Mouse (Mus musculus) adrenal gland, postnatal 25 days (tissue): Measurements from ENCODE around the gene Lsm10. TPM values are rescaled to one million over a fixed set of nuclear protein-coding genes. Genes with fewer than 3 reads are reported as not detected.
"Not testable (repeated sequence)": the region's sequence is repeated elsewhere in the genome, so short reads cannot be mapped to it uniquely, and the experiment has no call there.

Experiments
- DNase-seq: peaks from one replicate; pipeline ENCODE4 v3.0.0; 2021; ENCODE audit warnings: mixed read lengths
- total RNA-seq: library from RNA; stranded (reverse); gene quantifications from 2 replicates; pipeline ENCODE4 v1.2.3, GENCODE M21; 2021

Lsm10 gene
- total RNA-seq, 1 experiment from 2014 or later, result 45.4 TPM

- DNase-seq, result not testable (repeated sequence)
These were observed 597 bp upstream of the Lsm10 start for GRCm38 (mm10) chr4:126095622-126096430.

DNA sequence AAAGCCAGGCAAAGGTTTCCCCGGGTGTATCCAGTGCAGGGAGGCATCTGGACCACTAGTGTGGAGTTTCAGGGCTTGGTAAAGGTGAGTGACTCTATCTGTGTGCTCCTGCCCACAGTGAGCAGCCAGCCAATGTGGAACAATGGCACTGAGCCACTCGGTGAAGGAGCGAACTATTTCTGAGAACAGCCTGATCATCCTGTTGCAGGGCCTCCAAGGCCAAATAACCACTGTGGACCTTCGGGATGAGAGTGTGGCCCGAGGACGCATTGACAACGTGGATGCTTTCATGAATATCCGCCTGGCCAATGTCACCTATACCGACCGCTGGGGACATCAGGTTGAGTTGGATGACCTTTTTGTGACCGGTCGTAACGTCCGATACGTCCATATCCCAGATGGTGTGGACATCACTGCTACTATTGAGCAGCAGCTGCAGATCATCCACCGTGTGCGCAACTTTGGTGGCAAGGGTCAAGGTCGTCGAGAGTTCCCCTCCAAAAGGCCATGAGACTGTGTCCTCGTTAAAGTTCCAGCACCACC, 1.4 kb downstream of the Lsm10 start:
- DNase-seq, result no peak

GRCm38 (mm10) chr4:126099365-126099764, 2.9 kb downstream of the Lsm10 start:
- no peak for DNase-seq

GRCm38 (mm10) chr4:126100764-126101163, 4.3 kb downstream of the Lsm10 start:
- DNase-seq, result no peak

DNA sequence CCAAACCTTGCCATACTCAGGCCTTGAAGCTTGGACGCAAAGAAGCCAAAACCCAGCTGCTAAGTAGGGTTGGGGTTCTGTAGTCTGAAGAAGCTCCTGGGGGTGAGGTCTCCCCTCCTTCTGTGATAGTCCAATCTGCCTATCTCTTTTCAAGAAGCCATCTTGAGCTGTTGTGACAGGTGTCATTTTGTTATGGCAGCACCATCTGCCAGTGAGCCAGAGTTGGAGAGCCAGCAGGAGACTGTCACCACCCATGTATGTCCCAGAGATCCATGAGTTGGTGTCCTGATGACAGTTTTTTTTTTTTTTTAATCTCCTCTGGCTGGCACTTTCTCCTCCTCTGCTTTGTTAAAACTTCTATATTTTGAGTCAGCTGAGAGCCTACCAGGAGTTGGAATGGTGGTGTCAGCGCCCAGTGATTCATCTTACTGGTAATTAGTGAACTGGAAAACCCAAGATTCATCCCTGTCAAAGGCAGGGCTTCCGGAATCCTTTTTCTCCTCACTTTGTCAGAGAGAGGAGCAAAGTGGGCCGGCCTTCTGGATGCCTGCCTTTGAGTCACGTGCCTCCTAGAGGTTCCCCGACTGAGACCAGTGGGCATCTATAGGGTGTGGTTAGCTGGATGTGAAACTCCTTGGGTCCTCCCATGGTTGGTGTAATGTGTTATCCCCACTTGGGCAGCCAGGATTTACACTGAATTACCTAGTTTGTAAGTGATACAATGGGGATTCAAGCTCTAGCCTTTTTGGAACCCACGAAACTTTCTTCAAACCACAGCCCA, 5.8 kb downstream of the Lsm10 start:
- DNase-seq, result no peak

GRCm38 (mm10) chr4:126103057-126103581, 6.7 kb downstream of the Lsm10 start:
- peak; percentile 91 for DNase-seq

DNA sequence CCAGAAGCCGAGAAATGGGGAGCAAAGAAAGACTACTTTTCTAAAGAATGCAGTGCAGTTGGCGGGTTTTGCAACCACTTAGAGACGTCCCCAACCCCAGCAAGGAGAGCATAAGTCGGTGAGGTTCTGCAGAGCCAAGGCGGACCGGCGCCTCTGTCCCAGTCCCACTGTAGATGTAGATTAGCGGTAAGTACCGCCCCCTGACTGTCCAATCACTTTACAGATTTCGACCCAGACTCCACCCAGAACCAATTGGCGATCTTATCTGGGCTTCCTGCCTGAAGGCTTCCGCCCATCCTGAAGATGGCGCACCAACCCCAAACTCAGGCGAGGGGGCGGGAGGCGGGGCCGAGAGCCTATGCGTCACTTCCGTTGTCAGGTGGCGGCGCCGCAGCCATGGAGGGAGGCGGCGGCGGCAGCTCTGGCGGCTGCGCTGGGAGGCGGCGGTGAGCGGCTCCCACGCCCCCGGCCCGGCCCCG, 7.2 kb downstream of the Lsm10 start, which contains the start of gene Stk40:
Stk40 (plus strand) TSS at position 368 of the 479 bp plus-strand sequence.
- peak; percentile 96 for DNase-seq

DNA sequence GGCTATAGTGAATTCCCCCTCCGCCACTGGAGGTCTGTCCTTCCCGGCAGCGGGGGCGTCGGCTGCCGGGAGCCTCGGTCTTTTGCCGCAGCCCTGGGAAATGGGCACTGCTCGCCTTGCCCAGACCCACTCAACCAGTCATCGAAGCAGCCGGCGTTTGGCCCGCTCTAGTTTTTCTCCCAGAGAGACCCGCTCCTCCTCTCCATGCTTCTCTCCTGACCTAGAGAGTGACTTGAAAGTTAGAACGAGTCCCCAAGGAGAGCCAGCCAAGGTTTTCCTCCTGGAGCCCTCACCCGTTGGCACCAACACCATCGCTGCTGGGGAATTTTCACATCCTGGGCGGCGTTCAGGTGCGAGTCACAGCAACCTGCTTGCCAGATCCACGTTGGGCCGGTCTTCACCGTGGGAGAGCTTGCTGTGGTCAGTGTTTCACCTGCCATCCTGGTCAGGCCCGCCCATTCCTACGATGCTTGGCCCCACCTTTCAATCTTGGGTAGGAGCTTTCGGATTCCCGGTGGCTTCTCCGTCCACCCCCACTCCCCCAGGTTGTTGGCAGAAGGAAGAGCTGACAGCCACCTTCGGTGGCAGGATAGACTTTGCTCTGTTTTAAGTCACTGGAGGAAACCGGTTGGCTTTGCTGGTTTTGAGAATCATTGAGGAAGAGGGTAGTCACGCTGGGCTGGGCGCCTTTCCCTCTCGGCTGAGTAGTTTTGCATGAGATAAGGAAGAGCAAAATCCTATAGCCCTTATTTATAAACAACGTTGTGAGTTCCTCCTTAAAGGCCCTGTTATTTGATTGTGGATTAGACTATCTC, 8.0 kb downstream of the Lsm10 start:
- DNase-seq, result peak; percentile 38

DNA sequence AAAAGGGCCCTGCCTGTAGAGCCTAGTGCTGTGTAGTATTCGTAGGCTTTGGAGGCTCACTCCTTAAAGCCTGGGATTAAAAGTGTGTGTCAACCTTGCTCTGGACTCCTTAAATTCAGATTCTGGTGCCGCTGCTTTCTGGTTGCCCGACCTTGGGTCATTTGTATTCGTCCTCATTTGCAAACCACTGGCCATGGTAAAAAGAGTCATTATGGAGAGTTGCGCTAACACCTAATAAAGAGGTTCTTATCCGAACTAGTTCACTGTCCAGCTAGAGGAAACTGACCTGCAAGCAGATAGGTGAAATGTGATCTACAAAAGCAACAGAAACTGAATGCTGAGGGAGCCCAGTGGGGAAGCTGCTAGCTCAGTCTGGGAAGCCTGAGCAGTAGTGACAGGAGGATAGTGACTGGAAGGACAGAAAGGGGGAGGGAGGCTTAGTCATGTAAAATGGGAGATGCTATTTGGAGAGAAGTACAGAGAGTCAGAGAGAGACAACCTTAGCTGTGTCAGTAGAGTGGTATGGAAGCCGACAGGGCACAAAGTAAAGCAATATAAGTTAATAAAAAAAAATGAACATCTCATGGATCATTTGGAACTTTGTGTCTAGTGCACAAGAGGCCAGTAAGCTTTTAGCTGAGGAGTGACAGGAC, 8.8 kb downstream of the Lsm10 start:
- DNase-seq, result no peak

- DNase-seq, result peak; percentile 46
These were observed 11.8 kb downstream of the Lsm10 start for GRCm38 (mm10) chr4:126108061-126108740.

DNA sequence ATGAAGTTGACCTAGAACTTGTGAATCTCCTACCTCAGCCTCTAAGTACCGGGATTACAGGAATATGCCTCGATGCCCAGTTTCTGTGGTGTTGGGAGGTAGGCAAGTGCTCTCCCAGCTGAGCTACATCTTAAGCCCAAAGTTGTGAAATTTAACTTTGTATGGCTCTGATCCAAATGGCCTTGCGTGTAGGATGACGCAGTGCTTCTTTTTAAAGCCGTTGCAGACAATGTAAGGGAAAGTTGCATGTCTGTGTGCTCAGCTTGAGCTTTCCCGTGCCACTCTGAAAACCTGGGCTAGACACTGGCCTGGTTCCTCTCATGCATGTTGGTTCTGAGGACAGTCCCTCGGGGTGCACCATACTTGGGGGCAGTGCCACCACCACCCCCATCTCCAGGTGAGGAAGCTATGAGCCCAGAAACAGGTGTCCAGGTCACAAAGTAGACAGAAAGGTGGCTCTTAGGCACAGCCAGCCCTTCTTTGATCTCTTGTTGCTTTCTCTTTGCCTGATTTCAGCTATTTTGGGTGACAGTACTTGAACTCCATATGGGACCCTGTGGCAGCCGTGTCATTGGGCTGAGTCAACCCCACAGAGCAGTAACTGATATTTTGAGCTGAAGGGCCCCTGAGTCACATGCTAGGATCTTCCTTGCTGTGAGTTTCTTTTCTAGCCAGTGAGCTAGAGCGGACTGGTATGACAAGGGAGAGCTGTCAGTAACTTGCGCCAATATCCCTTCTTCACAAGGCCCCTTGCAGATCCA, 13.4 kb downstream of the Lsm10 start:
- peak; percentile 28 for DNase-seq

- peak; percentile 81 for DNase-seq
These were observed 14.1 kb downstream of the Lsm10 start for GRCm38 (mm10) chr4:126110374-126111152.

DNA sequence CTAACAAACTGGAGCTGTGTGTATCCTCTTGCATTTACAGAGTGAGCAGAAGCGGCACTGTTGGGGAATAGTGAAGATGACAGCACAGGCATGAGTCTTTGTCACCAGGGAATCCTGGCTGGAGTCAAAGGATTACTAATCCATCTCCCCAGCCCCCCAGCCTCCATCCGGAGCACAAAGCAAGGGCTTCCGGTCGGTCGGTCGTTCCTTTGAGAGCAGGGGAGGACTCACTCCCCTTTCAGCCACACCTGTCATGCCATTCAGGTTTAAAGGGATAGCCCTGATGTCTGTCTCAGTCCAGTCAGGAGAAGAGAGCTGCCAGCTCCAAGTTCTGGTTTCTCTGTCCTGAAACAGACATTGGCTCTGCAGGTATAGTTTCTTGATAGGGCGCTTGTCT, 14.7 kb downstream of the Lsm10 start:
- peak; percentile 33 for DNase-seq

GRCm38 (mm10) chr4:126113243-126113642, 16.8 kb downstream of the Lsm10 start:
- DNase-seq, result no peak

- peak; percentile 76 for DNase-seq
These were observed 17.5 kb downstream of the Lsm10 start for GRCm38 (mm10) chr4:126113943-126114342.

GRCm38 (mm10) chr4:126115411-126115810, 19.0 kb downstream of the Lsm10 start:
- DNase-seq, result no peak

- DNase-seq, result no peak
These were observed 19.6 kb downstream of the Lsm10 start for GRCm38 (mm10) chr4:126115871-126116521.

- DNase-seq, result no peak
These were observed 20.7 kb downstream of the Lsm10 start for GRCm38 (mm10) chr4:126117116-126117515.
